Mouse (Mus musculus): Measurements from ENCODE around the gene Vrk3.

GRCm38 (mm10) chr7:44701921-44702320, 46.3 kb upstream of the Vrk3 start:
- TF ChIP-seq CTCF (IDR thresholded peaks at IDR 0.05; ENCODE audit: low read depth, low read length): peak; percentile 54
- no peak for TF ChIP-seq TAL1 (conservative IDR thresholded peaks at IDR 0.05; ENCODE audit: low read depth, low read length)
- no peak for TF ChIP-seq POLR2AphosphoS5 (IDR thresholded peaks at IDR 0.05; ENCODE audit: insufficient replicate concordance, low read depth, low read length)
- no peak for TF ChIP-seq GATA1 (IDR thresholded peaks at IDR 0.05; ENCODE audit: borderline replicate concordance, low read length)
- TF ChIP-seq GATA2 (IDR thresholded peaks at IDR 0.05; ENCODE audit: borderline replicate concordance, low read depth, low read length): no peak
